Mouse (Mus musculus) frontal cortex, postnatal 10 days (tissue): ENCODE results near the gene Snapc2.
A peak's percentile ranks its signal among the peaks of the same experiment; 100 is the strongest.

Experiments used
- DNase-seq, 2 experiments: peaks; one replicate each; pipeline ENCODE4 v3.0.0; 2022; ENCODE audit warnings: low spot score in 2 of 2, mixed read lengths in 1 of 2

Gene Snapc2

DNA sequence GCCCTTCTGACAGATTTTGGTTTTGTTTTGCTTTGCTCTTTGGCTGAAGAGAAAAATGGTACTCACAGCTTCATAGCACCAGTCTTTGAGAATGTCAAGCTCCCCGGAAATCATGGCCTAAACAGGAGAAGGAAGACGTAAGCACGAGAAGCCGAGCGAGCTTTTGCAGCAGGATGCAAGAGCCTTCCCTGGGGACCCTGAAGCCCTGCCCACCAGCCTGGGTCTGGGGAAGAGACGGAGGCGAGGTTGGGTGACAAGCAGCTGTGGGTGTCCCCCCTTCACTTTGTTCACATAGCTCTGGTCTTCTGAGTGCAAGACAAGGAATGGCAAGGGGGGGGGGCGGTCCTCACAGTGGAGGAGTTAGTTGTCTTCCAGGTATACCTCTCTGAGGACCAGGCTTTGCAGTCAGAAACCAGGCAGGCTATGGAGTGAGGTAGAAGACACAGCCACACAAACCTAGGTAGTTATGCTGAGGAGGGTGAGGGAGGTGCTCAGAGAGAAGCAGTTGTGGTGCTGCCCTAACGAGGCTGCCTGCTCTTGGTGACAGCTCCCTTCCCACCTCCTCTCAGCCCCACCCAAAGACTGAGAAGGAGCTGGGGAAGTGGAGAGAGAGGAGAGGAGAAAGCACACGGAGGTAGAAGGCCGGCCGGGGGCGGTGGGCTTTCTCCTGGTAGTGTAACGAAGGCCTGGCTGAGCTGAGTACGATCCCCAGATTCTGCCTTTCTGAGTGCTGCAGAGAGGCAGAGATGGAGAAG is 12.5 kb downstream of the Snapc2 start:
- DNase-seq: no peak

DNA sequence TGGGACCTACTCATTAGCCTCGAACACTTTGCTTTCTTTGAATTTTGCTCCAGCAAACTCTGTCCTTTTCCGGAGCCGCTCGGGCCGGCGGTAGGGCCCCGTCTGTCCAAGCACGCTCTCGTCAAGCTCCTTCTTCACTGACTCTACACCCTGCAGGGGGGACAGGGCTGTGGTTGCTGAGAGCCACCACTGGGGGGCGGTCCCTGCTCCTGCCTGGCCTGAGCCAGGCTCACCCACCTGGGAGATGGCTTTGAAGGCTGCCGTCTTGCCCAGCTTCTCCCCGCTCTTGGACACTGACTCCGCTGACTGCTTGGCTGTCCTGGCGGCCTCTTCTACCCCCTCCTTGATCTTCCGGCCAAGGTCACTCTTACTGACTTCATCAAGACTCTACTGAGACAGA is 14.7 kb downstream of the Snapc2 start:
- no peak for DNase-seq

DNA sequence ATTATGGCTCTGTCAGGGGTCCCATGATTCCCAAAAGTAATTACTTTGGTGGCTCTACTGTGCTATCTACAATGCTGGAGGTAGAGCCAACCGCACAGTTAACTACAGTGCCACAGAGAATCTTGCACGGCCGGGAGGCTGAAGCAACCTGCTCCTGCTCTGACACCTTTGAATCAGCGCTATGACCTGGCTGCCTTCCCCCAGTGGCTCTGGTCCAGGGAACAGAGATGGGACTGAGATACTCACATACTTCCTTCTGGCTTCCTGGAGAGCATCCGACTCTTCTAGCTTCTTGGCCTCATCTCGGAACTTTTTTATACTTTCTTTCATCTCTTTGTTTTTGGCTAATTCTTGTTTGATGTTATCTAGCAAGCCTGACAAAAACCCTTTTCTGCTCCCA is 16.7 kb downstream of the Snapc2 start:
- no peak for DNase-seq

DNA sequence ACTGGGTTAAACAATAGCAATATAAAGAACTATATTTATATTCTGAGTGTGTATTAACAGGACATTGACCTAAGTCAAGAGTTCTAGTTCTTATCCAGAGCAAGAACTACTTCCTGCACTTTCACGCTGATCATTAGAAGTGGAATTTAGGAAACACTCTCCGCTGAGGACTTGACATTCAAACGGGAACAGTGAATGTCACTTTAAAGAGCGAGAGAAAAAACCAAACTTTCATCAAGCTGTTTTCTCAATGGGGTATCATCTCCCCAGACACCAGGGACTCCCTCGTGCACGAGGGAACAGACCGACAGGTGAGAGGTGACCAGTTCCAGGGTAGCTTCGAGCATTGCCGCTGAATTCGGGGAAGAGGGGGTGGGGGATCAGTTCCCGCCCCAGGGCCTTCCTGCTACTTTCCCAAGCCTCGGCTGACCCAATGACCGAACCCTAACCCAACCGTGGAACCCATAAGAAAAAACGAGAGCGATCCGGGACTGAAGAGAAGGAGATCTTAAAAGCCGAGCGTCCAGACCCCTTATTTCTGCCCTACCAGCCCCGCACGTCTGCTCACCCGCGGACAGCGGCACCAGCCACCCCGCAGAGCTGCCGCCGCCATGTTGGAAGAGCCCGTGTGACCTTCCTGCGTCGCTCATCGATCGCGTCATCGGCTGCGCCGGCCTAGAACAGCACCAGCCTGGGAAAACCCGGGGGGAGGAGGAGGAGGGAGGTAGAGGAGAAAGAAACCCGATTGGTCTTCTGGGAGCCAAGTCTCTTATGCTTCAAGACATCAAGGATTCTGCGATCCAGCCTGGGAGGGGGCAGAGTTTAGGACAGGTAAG is 22.6 kb downstream of the Snapc2 start, which contains the start of gene Timm44:
Gene Timm44, minus strand, starts transcription at position 639 of the 836 bp plus-strand sequence.
- peak; percentile 96 to 98 for DNase-seq

DNA sequence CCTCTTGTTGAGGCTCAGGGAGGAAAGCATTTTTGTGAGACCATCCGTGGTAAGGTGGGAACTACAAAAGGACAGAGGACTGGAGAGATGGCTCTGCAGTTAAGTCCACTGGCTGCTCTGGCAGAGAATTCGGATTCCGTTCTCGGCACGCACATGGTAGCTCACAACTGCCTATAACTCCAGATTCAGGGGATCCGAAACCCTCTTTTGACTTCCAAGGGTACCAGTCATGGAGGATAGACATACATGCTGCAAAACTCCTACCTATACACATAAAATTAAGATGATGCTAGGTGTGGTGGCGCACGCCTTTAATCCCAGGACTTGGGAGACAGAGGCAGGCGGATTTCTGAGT is 23.2 kb downstream of the Snapc2 start:
- DNase-seq: no peak

DNA sequence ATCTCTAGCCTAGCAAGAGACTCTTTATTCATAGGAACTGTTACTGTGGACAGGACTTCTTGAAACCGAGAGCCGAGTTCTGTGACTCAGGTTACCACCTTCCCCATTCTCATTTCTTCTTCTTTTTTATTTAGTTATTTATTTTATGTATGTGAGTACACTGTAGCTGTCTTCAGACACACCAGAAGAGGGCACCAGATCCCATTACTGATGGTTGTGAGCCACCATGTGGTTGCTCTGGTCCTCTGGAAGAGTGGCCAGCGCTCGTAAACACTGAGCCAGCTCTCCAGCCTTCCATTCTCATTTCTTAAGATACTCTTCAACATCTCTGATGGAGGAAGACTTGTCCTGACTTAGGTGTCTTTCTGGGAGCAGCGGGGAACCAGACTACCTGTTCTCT is 39.9 kb downstream of the Snapc2 start:
- no peak for DNase-seq

DNA sequence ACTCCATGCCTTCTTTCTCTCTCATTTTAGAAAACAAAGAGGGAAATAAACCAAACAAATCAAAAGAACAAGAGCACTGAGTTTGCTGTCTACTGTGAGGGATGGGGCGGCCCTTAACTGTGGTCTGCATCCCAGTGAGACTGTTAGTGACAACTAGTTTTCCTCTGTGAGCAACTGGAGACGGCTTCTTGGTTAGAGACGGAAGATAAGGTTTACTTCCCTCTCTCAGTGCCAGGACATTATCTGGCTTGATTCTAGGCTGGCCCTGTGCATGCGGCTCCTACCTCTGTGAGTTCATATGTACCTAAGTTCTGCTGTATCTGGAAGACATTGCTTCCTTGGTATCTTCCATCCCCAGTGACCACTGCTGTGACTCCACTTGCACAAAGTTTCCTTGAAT is 44.9 kb downstream of the Snapc2 start:
- no peak for DNase-seq

DNA sequence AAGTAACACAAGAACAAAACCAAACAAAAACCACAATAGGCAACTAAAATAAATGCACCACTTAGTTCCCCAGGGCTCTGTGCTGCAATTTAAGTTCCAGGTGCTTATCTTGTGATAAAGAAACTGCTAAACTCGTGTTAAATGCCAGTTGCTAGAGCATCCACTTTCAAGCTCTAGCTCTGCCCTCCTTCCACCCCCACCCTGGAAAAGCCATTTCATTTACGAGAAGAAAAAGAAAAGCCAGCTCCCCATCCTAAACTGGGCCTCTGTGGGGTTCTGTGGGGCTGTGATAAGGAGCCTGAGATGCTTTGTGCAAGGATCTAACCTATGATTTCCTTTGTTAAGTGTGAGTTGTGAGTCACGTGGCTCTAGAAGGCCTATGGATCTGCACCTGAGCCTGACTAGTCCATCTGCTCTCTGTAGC is 51.3 kb downstream of the Snapc2 start:
- no peak for DNase-seq
